Mouse (Mus musculus) testis, postnatal 10 days (tissue): ENCODE measurements at regions not wholly inside any gene's neighbourhood (a gene's known extent, or its start where the extent isn't known, plus 50 kb on each side); places are given as distances from the start of the nearest gene placed in this dataset.

Experiments used
- DNase-seq: peaks from one replicate; pipeline ENCODE4 v3.0.0; 2021; ENCODE audit warnings: low spot score

DNA sequence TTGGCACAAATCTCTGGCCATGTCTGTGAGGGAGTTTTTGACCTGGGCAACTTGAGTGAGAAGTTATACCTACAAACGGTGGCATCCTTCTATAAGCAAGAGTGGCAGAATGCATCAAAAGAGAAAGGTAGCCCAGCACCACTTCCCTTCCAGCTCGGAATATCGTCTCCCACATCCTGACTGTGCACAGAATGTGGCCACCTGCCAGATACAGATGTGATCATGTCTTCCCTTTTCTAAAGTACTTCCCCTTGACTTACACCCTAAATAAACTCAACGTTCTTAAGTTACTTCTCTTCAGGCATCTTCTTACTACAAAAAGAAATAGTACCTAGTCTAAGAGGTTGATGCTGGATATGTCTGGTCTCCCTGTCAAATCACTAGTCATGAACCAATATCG, 175.2 kb upstream of the 2610001J05Rik start:
- no peak for DNase-seq

DNA sequence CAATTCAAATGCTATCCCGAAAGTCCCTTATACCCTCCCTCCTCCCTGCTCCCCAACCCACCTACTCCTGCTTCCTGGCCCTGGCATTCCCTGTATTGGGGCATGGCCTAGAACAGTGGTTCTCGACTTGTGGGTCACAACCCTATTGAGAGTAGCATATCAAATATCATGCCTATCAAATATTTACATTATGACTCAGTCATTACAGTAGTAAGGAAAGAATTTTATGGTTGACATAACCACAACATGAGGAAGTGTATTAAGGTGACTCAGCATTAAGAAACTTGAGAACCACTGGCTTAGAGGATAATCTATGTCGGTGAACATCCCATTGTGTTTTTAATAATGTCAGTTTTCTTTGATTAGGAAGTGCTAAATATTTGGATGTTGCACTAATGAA, 173.3 kb upstream of the 2610001J05Rik start:
- no peak for DNase-seq

DNA sequence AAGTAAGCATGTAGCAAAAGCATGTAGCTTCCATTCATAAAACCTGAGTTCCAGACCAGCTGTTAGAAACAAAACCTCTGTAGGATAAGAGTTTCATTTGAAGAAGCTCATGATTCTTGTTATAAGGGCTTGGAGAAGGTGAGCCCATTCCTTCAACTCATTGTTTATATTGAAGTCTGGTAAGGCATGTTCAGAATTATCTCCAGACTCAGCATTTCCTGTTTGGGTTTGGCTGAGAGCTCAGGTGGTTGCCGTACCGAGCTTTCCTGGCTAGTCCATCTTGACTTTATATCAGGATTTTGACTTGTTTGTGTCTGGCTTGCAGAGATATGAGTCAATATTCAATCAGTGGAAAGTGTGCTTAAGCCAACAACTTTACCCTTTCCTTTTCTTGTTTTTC, 154.6 kb upstream of the 2610001J05Rik start:
- no peak for DNase-seq

DNA sequence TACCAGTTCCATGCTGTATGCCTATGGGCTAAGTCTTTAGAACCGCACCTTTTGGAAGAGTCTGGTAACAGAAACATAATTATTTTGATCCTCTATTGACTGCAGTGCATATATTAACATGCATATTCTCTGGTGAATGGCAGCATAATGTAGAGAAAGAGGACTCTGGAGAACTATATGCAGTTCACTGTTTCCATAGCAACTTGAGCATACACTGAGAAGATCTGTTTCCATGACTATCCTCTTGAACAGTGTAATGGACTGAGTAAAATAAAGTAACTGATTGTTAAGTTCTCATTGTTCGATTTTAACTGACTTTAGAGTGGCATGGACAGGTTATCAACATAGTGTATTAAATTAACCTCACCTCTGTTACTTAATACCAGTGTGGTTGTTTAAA, 147.6 kb upstream of the 2610001J05Rik start:
- no peak for DNase-seq

DNA sequence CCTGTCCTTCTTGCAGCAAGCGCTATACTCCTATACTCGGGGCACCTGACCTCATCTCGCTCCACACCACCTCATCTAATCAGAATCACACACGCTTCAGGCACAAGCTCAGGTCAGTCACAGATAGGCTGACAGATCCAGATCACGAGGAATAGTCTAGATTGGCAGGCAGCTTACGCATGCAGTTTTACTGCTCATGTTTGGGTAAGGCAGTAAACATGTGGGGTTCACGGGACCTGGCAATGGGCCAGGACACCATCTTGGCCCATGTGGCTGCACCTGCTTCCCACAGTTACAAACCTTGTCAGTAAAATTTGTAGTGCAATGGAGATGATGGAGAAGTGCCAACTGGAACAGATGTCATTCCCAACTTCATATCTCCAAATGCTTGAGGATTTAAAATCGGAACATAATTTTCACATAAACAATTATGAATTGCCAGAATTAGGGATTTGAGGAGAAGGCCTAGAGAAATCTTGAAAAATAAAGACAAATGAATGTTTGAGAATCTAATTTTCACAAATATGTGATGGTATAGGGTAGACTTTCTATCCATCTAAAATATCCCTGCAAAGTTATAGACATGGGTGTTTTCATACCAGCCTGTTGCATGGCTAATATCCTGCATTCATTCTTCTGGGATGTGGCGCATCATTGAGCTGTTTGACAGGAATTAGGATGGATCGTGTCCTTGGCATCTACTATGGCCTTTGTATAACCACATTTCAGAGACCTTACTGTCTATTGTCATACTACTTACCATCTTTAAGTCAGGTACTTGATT, 111.5 kb upstream of the 2610001J05Rik start:
- no peak for DNase-seq

DNA sequence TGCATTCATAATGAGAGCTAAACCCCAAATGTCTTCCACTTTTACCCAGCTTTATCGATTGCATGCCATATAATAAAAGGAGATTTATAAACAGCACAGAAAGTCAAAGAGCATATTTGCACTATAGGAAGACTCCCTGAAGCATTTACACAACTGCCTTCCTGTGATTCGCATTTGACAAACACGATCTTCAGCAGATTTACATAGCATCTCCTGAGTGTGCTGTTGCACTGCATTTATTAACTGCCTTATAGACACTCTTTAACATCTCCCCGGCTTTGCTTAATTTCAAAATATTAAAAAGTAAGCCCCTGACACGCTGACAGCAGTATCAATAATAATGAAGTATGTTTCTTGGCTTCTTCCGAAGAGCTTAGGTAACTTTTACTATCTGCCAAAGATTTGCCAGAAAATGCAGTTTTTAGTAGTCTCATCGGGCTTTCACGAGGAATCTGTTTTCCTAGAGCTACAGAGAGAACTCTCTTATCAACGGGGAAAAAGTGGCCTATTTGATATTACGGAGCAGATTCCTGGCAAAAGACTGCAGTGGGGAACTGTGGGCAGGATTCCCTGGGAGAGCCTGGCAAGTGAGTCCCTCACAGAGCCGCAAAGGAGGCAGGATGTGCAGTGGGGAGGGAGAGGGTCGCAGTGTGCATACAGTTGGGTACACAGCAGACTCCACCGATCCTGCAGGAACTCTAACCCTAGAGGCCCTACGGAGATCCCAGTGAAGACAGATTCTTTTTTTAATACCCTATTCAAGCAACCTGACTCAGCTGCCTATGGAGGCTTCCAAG, 103.6 kb upstream of the 2610001J05Rik start:
- no peak for DNase-seq

DNA sequence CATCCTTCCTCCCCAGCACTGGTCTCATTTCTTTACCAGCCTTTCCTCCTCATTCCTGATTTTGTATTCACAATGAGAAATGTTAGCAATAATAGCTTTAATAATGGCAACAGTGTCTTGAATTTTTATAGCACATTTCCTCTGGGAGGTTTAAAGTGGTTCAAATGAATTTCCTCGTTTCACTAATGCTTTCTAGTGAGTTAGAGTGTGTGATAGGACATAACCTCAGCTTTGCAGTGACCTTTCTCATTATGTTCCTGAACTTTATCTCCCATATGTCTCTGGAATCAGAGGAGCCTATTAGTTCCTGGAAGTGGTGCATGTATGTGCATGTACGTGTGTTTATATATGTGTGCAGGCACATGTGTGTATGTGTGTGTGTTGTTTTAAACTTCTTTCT, 93.2 kb upstream of the 2610001J05Rik start:
- no peak for DNase-seq

DNA sequence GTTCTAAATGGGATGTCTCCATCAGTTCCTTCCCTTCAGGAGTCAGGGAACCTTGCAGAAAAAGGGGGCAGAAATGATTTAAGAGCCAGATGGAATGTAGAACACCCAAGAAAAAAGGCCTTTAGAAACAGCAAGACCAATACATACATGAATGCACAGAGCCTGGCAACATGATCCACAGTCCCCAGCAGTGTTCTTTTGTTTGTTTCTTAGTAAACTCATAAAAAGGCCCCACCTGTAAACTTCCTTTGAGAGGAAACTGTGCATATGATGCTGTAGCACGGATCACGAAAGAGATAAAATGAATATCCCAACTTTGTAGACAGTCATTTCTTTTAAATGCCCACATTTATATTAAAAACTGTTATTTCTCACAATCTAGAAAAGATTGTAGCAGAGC, 92.7 kb upstream of the 2610001J05Rik start:
- DNase-seq = no peak

DNA sequence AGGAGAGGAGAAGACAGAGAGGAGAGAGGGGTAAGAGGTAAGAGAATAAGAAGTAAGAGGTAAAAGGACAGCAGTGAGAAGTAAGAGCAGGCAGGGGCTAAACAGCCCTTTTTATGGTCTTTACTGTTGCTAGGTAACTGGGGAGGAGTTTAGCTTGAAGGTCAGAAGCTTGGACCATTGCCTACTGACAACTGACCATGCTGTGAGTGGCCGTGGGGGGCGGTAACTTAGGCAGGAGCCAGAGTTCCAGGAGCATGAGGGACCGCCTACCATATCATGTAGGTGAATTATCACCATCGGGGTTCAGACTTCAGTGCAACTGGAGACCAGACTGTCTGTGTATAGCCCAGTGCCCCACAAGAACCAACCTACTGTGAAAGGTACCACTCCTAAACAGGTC, 78.3 kb upstream of the 2610001J05Rik start:
- DNase-seq = no peak

DNA sequence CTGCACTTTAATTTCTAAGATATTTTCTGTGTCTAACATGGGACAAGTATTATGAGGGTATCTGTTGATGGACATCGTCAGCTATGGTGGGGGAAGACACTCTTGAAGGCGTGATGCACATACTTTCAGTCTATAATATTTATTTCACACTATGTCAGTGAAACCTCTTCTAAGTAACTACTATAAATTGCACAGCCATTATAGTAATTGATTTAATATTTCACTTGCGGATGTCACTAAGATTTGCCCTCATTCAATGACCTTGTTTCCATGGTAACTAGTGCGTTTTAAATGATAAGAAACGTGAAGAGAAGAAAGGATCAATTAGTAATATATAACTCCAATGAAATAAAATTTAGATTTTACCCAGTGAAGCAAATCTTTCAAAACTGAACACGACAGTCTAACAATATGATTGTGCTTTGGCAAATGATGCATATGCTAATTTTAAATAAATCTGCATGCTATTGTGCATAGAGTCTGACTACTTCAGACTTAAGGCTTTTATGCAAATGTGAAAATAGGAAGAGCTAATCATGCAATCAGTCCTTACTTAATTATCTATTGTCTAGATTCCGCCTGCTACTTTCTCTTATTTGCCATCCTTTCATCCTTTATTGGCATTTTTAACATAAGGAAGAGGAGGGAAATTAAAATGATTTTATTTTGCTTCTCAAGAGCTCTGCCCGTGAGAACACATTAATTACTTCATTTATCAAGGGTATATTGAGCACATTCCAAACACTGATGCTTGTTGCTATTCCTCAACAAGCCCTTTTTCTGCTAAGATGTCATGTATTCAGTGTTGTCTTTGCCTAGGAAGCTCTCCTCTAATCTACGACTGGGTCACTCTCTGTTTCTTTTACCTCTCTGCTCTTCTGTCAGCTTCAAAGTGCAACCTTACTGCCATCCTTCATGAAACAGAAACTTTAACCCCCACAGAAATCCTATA, 49.8 kb upstream of the 2610001J05Rik start:
- no peak for DNase-seq
